Mouse (Mus musculus) liver, adult 2 months (tissue): ENCODE data around the gene Sema4a.

ENCODE experiments used
- CTCF ChIP-seq: fragments of 200-500 bp; IDR thresholded peaks from 2 replicates; pipeline ENCODE4 v1.5.1; 2011; ENCODE audit warnings: low read depth, low read length, control low read depth
- POLR2A ChIP-seq: fragments of 200-500 bp; IDR thresholded peaks from 2 replicates; pipeline ENCODE4 v1.6.1; 2011; ENCODE audit warnings: low read length, control low read depth; ENCODE audit not compliant: insufficient read depth; ENCODE audit errors: extremely low read depth

- TF ChIP-seq CTCF (no peak), POLR2A (no peak)
Observed at GRCm38 (mm10) chr3:88458778-88459219, 2.2 kb downstream of the Sema4a start.
